Mouse (Mus musculus) liver, adult 2 months (tissue): ENCODE results near the gene Lsm2.

Experiments
- CTCF ChIP-seq: fragments of 200-500 bp; IDR thresholded peaks from 2 replicates; pipeline ENCODE4 v1.5.1; 2011; ENCODE audit warnings: low read depth, low read length, control low read depth
- POLR2A ChIP-seq: fragments of 200-500 bp; IDR thresholded peaks from 2 replicates; pipeline ENCODE4 v1.6.1; 2011; ENCODE audit warnings: low read length, control low read depth; ENCODE audit not compliant: insufficient read depth; ENCODE audit errors: extremely low read depth

DNA sequence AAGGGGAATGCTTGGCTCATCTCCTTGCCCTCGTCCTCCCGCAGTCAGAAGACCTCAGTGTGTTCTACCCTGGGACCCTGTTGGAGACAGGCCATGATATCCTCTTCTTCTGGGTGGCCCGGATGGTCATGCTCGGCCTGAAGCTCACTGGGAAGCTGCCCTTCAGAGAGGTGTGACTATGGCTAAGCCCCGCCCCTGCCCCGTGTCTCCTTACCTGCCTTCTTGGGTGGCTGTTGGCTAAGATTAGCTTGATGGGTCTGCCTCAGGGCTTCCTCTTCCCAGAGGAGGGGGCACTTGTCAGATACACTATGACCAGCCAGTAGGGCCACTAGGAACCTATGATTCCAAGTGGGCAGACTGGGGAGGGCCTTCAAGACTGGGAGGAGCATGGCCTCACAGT is 31.6 kb downstream of the Lsm2 start:
- no peak for TF ChIP-seq POLR2A
- no peak for TF ChIP-seq CTCF
